Mouse (Mus musculus): Measurements from ENCODE around the gene Cyp4f17.
"Not testable (repeated sequence)": the region's sequence is repeated elsewhere in the genome, so short reads cannot be mapped to it uniquely, and the experiment has no call there.

Cyp4f17 gene

DNA sequence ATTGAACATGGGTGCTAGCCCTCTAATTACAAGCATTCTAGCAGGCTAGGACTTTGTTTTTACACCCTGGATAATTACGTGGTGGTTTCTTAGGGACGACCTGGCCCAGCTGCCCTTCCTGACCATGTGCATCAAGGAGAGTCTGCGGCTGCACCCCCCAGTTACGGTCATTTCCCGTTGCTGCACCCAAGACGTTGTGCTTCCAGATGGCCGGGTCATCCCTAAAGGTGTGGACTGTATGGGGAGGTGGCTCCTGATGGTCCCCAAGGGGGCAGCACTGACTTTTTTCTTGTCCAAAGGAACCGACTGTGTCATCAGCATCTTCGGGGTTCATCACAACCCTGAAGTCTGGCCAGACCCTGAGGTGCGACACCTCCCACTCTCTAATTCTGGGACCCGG, 21.9 kb downstream of the Cyp4f17 start:
- no peak for DNase-seq (ENCODE audit: low read depth)

DNA sequence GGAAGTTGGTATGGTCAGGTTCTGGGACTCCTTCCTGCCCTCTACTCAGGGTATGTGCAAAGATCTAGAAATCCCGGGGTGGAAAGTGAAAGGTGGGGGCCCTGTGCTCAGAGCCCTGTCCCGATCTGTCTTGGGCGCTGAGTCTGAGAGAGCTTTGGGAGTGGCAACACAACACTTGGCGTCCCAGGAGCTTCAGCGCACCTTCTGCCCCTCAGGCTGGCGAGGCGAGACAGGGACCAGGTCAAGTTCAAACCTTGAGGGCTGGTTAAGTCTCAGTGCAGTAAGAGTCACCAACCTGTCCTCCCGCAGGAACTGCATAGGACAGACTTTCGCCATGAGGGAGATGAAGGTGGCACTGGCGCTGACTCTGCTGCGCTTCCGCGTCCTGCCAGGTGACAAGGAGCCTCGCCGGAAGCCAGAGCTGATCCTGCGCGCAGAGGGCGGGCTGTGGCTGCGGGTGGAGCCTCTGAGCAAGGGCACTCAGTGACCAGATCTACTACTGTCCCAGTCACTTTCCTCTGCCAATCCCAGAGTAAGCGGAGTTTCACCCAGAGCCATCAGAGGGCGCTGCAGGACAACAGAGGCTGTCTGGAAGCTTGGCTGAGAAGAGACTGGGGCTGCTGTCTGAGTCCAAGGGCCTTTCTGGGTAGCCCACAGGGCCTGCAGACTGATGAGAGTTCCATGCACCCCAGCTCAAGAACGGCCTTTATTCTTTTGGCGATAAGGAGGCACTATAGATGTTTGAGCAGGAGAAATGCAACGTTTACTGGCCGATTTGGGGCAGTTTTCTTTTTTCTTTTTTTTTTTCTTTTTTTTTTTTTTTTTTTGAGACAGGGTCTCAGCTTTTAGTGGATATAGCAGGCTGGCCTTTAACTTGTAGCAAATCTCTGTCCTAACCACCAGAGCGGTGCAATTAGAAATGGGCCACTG, 22.8 kb downstream of the Cyp4f17 start:
- peak; percentile 17 for DNase-seq (ENCODE audit: low read depth)

DNA sequence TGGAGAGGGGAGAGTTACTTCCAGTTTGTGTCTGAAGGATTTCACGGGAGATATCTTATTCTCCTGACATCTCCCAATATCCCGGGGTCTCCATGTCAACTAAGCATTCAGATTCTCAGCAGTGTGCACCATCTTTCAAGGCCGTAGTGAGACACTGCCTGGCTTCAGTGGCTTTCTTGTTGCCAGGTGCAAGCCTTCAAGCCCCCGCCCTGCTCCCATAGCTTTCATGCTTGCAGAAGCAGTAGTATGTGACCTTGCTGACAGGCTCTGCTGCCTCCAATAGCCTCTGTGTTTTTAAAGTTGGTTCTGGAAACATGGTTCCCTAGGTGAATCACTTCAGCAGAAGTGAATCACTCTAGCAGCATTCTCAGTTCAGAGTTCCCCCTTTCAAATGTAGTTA, 26.5 kb downstream of the Cyp4f17 start:
- DNase-seq (ENCODE audit: low read depth) = not testable (repeated sequence)

DNA sequence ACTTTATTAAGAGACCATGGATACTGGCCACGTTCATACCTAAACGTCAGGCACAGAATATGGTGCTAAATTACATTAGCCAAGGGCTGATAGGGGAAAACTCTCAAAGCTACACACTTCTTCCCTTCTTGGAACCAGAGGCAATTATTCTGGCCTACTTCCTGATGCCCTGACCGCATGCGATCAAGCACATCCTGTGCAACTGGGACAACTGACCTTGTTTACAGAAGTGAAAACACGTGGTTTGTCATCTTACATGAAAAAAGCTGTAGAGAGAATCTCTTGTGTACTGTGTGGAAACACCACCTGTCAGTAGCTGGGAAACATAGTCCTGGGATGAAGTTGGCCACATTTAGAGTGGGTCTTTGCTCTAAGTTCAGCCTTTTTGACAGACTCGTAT, 28.2 kb downstream of the Cyp4f17 start:
- DNase-seq (ENCODE audit: low read depth) = no peak

DNA sequence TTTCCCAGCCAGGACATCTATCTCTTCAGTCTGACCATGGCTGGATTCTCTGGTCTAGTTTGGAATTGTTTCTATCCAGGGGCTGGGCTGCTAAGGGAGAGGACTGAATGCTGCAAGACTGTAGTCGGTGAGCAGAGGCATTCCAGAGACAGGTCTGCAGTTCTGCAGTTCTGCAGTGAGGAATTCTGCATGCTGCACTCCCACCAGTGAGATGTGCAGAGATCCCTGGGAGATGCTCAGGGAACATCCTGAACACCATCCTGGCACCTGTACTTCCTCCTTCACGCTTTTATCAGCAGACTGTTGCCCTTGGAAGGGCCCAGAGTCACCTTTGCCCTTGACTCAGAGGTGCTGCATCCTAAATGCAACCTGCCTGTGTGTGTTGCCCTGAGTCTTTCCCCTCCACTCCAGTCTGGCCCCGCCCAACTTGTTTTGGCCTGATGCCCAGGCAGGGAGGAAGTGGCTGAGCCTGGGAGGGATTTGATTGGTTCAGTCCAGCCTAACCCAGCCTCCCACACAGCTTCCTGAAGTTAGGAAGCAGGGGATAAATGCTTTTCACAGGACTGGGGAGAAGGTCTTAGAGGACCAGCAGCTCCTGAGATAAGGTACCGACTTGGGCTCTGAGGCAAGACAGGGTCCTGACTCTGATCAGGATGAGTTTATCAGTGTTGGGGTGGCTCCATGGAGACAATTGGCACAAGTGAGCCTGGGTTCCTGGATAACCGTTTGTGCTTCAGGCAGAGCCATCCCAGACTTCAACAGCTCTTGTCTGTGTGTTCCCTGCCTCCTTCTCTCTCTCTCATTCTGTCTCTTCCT, 30.4 kb downstream of the Cyp4f17 start, which contains the start of gene Cyp4f16:
Cyp4f16 (plus strand) TSS at position 508 of the 816 bp plus-strand sequence.
- peak; percentile 65 for DNase-seq (ENCODE audit: low read depth)

DNA sequence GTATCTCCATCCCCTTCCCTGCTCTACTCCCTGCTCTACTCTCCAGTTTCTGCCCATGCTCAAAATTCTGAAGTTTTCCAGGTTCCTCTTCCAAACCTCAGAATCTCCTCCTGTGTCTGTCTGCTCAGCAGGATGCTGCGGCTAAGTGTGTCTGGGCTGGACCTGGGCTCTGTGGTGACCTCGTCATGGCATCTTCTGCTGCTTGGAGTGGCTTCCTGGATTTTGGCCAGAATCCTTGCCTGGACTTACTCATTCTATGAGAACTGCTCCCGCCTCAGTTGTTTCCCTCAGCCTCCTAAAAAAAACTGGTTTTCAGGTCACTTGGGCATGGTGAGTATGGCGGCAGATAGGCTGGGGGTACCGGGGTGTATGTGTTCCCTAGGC, 31.0 kb downstream of the Cyp4f17 start:
- DNase-seq (ENCODE audit: low read depth) = peak; percentile 20

DNA sequence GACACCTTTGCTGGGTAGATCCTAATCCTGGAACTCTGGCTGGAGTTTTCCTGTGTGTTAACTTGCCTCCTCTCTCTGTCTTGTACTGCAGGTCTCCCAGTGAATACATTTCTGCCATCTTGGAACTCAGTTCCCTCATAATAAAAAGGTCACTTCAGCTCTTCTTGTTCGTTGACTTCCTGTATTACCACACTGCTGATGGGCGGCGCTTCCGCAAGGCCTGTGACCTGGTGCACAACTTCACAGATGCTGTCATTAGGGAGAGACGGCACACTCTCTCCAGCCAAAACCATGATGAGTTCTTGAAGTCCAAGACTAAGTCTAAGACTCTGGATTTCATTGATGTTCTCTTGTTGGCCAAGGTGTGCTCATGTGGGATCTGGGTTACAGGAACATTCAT, 38.9 kb downstream of the Cyp4f17 start:
- not testable (repeated sequence) for DNase-seq (ENCODE audit: low read depth)

DNA sequence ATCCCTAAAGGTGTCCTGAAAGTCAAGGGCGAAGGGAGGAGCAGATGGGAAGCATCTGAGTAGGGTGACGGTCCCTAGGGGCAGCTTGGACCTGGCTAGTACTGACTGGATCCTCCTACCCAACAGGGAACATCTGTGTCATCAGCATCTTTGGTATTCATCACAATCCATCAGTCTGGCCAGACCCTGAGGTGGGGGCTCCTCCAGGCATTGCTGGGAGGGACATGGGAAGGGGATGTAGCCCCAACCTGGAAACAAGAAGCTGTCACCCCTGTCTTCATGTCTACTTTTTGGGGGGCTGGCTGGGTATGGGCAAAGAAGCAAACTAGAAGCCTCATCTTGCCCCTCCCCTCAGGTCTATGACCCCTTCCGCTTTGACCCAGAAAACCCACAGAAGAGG, 44.5 kb downstream of the Cyp4f17 start:
- not testable (repeated sequence) for DNase-seq (ENCODE audit: low read depth)

DNA sequence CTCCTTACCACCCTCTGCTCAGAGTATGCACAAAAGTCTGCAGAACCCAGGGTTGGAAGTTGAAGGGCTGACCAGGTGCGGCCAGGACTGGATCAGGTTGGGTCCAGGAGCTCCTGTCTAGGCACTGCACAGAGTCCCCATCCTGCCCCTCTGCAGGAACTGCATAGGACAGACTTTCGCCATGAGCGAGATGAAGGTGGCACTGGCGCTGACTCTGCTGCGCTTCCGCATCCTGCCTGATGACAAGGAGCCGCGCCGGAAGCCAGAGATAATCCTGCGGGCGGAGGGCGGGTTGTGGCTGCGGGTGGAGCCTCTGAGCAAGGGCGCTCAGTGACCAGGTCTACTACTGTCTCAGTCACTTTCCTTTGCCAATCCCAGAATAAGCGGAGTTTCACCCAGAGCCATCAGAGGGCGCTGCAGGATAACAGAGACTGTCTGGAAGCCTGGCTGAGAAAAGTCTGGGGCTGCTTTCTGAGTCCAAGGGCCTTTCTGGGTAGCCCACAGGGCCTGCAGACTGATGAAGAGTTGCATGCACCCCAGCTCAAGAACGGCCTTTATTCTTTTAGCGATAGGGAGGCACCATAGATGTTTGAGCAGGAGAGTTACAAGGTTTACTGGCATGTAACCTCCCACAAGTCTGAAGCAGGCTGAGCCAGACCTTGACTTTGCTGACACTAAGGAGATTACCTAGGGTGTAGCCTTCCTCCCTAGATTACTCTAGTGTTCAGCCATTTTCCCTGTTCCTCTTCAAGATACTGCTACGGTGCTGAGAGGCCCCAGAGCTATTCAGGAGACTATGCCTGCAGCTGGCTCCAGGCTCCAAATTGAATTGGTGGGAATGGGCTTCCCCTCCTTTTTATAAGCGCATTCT, 45.3 kb downstream of the Cyp4f17 start:
- DNase-seq (ENCODE audit: low read depth) = no peak

DNA sequence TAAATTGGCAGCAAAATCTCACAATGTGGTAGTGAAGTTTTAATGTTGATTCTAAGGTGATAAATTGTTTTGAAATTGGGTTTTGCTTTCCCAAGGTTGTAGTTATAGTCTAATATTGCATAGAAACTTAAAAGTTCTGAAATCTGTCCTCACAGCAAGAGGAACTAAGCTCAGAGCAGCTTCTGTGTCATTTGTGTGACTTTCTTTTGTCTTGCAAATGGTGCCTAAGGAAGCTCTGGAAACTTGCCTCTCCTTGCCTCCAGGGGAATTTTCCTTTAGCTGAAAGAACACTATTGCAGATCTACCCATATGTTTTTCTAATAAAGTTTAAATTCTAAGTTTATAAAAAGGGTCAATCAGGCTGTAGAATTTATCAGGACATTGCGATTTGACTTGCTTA, 47.2 kb downstream of the Cyp4f17 start:
- DNase-seq (ENCODE audit: low read depth) = not testable (repeated sequence)

DNA sequence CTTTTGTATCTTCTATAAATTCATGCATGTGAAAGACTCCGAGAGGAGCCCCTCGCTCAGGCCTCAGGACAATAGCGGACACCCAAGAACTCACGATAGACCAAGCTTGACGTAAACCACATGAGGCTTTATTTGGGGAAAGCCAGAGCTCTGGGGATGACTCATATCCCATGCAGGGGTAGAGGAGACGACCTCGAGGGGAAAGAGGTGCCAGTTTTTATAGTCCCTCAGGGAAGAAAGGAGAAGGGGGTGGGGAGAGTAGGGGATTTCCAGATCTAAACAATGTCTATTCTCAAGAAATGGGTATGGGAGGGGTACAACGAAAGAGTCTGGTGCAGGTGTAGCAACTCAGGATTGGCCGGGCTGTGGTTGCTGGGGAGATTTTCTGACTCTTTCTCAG, 48.5 kb downstream of the Cyp4f17 start:
- not testable (repeated sequence) for DNase-seq (ENCODE audit: low read depth)

DNA sequence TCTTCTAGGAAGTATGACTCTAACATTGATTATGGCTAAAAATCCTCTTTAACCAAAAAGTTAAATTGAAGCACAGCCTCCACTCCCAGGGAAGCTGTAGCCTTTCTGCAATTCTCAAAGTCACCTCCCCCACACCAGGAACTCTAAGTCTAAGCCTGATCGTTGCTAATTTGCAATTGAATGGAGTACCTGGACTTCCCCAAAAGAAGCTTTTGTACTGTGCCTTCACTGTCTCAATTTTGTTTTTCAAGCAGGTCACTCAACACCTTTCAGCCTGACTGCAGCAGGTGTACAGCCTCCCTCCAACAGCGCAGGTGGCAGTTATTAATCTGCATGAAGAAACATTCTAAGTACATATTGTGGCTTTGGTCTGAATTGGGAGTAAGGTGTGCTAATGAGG, 57.5 kb downstream of the Cyp4f17 start:
- DNase-seq (ENCODE audit: low read depth) = not testable (repeated sequence)

DNA sequence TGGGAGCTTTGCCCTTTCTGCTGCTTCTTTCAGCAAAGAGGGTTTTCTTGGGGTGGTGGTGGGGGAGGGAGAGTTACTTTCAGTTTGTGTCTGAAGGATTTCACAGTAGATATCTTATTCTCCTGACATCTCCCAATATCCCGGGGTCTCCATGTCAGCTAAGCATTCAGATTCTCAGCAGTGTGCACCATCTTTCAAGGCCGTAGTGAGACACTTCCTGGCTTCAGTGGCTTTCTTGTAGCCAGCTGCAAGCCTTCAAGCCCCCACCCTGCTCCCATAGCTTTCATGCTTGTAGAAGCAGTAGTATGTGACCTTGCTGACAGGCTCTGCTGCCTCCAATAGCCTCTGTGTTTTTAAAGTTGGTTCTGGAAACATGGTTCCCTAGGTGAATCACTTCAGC, 67.4 kb downstream of the Cyp4f17 start:
- DNase-seq (ENCODE audit: low read depth) = not testable (repeated sequence)

DNA sequence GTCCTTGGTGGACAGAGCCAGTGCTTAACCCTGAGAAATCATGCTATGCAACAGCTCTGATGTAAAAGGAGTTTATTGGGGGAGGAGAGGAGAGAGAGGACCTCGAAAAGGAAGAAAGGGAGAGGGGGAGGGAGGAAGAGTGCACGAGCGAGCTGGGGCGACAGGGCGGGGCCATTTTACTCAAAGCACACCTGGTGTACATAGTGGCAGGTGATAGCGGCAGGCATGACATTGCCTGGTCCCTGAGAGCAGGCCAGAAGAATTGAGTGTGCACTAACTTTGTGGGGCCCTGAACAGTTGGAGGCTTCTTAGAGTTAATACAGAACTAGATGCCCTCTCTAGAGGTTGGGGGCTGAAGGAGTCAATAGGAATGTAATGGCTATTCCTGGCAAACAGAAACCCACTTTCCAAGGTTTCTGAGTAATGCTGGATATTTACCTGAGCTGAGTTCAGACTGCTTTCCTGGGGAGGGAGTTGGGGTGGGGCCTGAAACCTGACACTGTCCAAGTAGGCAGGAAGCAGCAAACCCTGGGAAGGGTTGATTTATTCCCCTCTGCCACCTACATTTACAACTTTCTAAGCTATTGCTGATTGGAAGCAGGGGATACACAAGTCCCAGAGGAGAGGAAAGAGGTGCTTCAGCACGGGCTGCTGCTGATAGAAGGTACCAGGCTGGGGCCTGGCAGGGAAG, 71.8 kb downstream of the Cyp4f17 start:
- DNase-seq (ENCODE audit: low read depth) = no peak

Data from fibroblast of lung, adult 2 months (primary cell).